Mouse (Mus musculus): ENCODE measurements around the gene Cfdp1.

DNA sequence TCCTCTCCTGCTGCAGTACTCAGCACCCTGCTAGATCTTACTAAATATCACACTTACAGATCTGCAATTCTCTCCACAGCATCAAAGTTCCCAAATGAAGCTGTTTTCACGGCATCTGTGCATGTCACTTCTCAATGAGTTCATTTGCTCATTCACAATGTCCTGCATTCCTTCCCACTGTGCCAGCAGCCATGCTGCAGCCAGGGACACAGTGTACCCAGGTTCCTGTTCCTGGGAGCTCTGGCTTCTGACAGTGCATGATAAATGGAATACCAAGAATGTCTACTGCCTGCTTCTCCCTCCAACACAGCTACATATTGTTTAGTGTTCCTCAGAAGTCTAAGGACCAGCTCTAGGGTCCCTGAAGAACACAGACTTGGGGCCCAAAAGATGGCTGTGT is 57.6 kb downstream of the Cfdp1 start:
- no peak for TF ChIP-seq POLR2A (IDR thresholded peaks at IDR 0.05; ENCODE audit: control insufficient read depth, extremely low read depth, insufficient read depth, low read length, poor library complexity)
- TF ChIP-seq CTCF (IDR thresholded peaks at IDR 0.05; ENCODE audit: borderline replicate concordance, control insufficient read depth, extremely low read depth, insufficient read depth, low read length, poor library complexity): no peak
